Mouse (Mus musculus): Measurements from ENCODE around the gene Tmem30c. TPM values are rescaled to one million over a fixed set of nuclear protein-coding genes. Genes with fewer than 3 reads are reported as not detected.

The Tmem30c gene
- under 1 TPM in 1 of 2 experiments, not detected in 1; 0.33 TPM for total RNA-seq (2021)
- long read RNA-seq, experiment 1, result 0 reads
- long read RNA-seq, experiment 2, result 0 reads

- DNase-seq (ENCODE audit: low spot score in 2 of 2), result no peak
These were observed at the start of gene Tmem30c for GRCm38 (mm10) chr16:57292765-57293164. Gene Tmem30c (minus strand): TSS chr16:57292865.

DNA sequence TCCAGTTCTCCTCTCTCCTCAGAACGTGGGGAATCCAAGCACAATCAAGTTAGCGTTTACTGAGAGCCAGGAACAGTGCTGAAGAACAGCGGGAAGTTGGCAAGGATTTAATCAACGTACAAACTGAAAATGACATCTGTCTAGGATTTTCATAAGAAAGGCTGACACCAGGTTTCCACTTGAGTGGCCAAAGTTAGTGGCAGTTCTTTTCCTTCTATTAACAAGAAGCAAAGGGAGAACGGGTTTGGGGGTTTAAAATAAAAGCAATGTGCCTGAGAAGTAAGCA is 47.9 kb upstream of the Tmem30c start:
- no peak for DNase-seq (ENCODE audit: low spot score in 2 of 2)

- no peak for DNase-seq (ENCODE audit: low spot score in 2 of 2)
These were observed 47.3 kb upstream of the Tmem30c start for GRCm38 (mm10) chr16:57339765-57340612.

- DNase-seq (ENCODE audit: low spot score in 2 of 2), result no peak
These were observed 44.2 kb upstream of the Tmem30c start for GRCm38 (mm10) chr16:57336770-57337423.

DNA sequence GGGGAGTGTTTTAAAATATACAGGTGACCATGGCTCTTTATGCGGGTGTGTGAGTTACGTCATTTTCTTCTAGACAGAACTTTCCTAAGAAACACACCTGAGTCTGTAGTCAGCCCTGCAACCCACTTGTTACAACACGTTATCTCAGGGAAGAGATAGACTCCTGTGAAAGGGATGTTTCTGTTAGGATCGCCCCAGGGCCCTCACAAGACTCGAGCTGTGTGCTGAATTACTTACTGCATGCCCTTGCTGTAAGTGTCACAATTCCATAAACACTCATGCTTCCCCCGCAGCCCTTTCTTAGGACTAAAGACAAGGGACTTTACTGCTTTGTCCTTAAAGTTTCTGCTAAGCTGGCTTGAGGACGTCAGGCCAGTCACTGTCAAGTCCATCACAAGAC is 39.6 kb upstream of the Tmem30c start:
- DNase-seq (ENCODE audit: low spot score in 2 of 2), result no peak

DNA sequence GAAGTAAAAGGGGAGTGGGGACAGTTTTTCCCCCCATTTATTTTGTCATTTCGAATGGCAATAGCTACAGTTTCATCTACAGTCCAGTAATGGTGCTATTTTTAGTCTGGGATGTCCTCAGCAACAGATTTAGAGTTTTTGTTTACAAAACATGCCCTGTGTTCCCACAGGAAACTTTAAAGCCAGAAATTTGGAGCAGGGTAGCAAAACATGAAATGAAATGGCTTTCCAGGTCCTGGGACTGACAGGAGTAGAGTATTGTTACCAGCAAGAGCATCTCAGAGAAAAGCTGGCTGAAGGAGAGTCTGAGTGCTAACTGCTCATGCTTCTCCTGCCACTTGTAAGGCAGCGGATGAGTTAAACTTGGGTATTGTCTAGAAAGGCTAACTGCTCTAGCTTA is 37.4 kb upstream of the Tmem30c start:
- no peak for DNase-seq (ENCODE audit: low spot score in 2 of 2)

DNA sequence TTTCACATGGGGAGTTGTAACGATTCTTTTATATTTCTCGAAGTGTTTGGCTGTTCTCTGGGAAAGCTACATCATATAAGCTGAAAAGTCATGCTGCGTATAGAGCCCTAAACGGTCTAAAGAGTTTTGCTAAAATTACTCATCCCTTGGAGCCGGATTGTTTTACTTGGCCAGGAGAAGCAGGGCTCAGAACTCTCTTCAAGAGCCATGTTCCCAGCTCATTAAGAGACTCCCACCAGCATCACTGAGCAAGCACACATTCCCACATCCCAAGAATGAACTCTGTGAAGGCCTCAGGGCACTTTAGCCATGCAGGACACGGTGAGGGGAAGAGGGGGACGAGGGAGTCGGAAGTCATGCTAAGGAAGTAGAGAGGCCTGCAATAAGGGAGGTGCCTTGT is 36.4 kb upstream of the Tmem30c start:
- DNase-seq (ENCODE audit: low spot score in 2 of 2), result no peak

- DNase-seq (ENCODE audit: low spot score in 2 of 2), result no peak
These were observed 34.3 kb upstream of the Tmem30c start for GRCm38 (mm10) chr16:57326996-57327395.

DNA sequence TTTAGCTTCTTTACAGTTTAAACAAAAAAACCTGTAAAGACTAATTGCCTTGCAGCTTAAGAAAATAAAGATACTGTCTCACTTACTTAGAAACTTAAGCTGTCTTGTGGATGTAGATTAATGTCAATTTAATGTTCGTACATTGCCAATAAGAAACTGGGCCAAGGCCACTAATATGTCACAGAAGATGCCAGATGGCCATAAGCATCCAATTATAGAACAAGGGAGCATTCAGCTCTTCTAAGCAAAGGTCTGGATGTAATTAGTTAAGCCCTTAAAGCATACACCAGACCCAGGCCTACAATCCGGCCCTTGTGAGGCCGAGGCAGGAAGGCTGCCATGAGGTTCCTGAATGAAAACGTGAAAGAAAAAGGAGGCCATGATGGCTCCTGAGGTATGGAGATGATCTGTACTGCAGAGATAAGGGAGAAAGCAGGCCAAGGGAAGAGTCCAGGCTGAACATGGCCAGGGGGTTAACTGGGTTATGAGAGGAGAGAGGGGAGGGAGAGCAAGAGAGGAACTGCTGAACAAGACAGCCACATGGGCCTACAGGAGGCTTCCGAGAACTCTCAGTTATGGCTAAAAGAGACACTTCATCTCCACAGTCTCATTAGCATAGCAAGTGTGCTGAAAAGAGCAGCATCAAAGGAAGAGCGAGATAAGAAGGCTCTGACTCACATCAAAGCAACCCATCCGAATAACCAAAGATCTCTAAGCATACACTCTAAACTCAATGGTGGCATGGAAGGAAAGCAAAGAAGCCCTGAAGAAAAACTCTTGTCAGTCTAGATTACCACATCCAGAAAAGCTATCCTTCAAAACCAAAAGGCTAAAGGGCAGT is 26.8 kb upstream of the Tmem30c start:
- DNase-seq (ENCODE audit: low spot score in 2 of 2), result no peak

- DNase-seq (ENCODE audit: low spot score in 2 of 2), result no peak
These were observed 26.0 kb upstream of the Tmem30c start for GRCm38 (mm10) chr16:57318637-57319125.

GRCm38 (mm10) chr16:57317882-57318636 is 25.4 kb upstream of the Tmem30c start:
- DNase-seq (ENCODE audit: low spot score in 2 of 2), result no peak

DNA sequence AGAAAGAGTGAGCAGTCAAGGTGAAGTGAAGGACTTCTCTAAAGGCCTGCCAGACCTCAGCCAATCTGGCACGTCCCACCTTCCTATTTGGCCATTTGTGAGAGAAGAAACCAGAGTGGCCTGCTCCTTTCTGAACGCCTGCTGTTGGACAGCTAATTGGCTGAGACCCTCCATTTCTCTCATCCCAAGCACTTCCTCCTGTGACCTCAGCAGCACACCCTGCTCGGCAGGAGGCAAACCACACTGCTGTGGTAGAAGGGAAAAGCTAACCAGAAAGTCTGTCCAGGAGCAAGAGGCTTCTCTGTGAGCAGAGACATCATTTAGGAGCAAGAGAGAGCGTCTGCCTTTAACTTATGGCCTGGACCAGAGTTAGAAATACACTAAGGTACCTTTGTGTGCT is 24.5 kb upstream of the Tmem30c start:
- no peak for DNase-seq (ENCODE audit: low spot score in 2 of 2)

GRCm38 (mm10) chr16:57315026-57315425 is 22.4 kb upstream of the Tmem30c start:
- DNase-seq (ENCODE audit: low spot score in 2 of 2), result no peak

GRCm38 (mm10) chr16:57314236-57314635 is 21.6 kb upstream of the Tmem30c start:
- no peak for DNase-seq (ENCODE audit: low spot score in 2 of 2)

DNA sequence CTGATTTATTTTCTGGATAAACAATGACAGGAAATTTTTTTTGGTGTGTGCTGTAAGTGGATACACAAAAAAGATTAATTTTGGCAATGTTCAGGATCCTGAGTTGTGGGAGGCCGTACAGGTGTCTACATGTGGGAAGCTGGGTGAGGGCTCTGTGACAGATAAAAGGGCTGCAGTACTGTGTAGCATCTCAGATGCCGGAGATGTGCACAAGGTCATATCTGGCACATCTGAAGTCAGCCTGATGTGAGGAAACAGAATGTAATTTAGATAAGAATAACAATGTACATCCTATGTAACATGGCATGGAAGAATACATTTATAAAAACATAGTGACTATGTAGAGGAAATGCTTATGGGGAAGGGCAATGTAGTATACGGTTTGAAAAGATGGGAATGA is 20.8 kb upstream of the Tmem30c start:
- DNase-seq (ENCODE audit: low spot score in 2 of 2), result no peak

GRCm38 (mm10) chr16:57312130-57312529 is 19.5 kb upstream of the Tmem30c start:
- DNase-seq (ENCODE audit: low spot score in 2 of 2), result no peak

- no peak for DNase-seq (ENCODE audit: low spot score in 2 of 2)
These were observed 12.8 kb upstream of the Tmem30c start for GRCm38 (mm10) chr16:57305463-57305862.

DNA sequence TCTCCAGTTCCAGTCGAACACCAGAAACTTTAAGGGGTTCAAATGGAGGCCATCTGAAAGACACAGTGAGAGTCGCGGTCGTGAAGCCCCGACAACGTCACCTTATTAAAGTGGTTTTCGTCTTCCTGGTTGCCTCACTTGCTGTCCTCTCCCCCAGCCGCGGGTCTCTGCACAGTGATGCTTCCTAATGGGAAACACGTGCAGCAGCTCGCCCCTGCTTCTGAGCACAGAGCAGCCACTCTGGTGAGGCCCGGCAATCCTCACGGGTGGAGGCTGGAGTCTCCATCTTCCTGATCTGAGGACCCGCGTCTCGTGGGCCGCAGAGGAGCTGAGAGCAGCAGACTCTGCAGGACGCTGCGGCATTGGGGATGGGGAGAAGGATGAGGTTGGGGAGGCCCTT is 11.1 kb upstream of the Tmem30c start:
- DNase-seq (ENCODE audit: low spot score in 2 of 2), result no peak

DNA sequence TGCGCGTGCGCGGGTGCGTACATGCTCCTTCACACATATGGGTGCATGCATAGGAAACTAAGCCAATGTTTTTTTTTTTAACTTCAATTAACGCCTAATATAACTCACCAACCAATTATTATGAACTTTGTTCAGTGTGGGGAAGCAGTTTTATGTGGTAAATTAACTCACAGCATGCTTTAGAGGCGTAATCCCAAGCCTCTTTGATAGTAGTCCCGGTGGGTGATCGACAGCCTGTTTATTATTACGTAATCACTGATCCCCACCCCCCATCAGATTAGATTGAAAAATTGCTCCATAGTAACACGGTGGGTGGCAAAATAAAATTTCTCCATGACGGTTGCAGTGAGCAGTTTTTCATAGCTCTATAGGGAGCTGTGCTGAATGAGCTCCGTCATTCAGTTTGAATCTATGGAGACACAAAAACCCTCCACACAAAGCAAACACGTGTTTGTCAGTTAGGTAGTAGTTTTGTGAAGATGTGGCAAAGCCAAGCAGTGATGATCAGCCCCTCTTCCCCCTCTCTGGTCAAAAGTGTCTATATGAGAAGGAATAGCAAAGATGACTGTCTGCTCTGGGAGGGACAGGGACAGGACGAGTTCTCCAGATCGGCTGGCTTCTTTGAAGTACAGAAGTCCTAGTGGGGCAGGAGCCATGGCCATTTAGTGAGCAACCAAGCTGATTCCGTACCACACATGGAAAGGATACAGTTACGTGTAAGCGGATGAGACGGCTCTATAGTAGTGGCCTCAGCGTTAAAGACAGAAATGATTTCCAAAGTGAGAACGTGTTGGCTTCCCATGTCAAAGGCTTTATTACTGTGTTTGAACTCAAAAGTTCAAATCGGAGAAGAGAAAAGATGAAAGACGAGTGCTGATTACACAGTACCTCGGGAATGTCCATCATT is 10.4 kb upstream of the Tmem30c start:
- DNase-seq (ENCODE audit: low spot score in 2 of 2), result no peak
